Mouse (Mus musculus) cerebellum, adult 2 months (tissue): ENCODE results near the gene Pitpnm2.

ENCODE experiments used
- CTCF ChIP-seq: fragments of 200-500 bp; IDR thresholded peaks from 2 replicates; pipeline ENCODE4 v1.5.1; 2011; ENCODE audit warnings: low read depth, mild to moderate bottlenecking, control low read depth, low read length, moderate library complexity, borderline replicate concordance; ENCODE audit not compliant: insufficient read depth
- POLR2A ChIP-seq: fragments of 200-500 bp; IDR thresholded peaks from 2 replicates; pipeline ENCODE4 v1.6.1; 2011; ENCODE audit warnings: low read length, control low read depth, borderline replicate concordance; ENCODE audit not compliant: insufficient read depth

GRCm38 (mm10) chr5:124165622-124166570 lies 83.7 kb downstream of the Pitpnm2 start:
- no peak for TF ChIP-seq CTCF
- no peak for TF ChIP-seq POLR2A
